In genomic region chr2:105476028-105476677, GRCm38 (mm10) we compare ENCODE assay signal across 12 mouse cellular contexts.
DNase-seq lines count a peak whose midpoint lies in the region; ATAC-seq lines count a peak whose summit lies in the region.
"Had no signal": no experiment of that assay in that cellular context is flagged by ENCODE, and none has a peak within 500 bp of the region (broad histone marks: within the 10 kb centered on the region; RNA-seq: fewer than 3 reads in every experiment).

No protein-coding gene starts in this region.

- H3K27ac ChIP-seq in kidney, embryonic 15.5 days = no peak overlapping the region
- no peak overlapping the region for H3K27ac ChIP-seq in midbrain, embryonic 13.5 days
- H3K27ac ChIP-seq: heart, embryonic 15.5 days; kidney, postnatal 0 days; left cerebral cortex, adult 2 months had no signal

- no peak overlapping the region for H3K4me2 ChIP-seq in kidney, embryonic 15.5 days
- H3K4me2 ChIP-seq in midbrain, embryonic 13.5 days (replicated peaks) = no peak overlapping the region
- H3K4me2 ChIP-seq: heart, embryonic 15.5 days had no signal

- H3K4me3 ChIP-seq in kidney, embryonic 15.5 days (replicated peaks) = no peak overlapping the region
- H3K4me3 ChIP-seq in midbrain, embryonic 13.5 days (replicated peaks) = no peak overlapping the region
- H3K4me3 ChIP-seq: heart, embryonic 15.5 days; left cerebral cortex, adult 2 months had no signal

- H3K36me3 ChIP-seq in kidney, embryonic 15.5 days = no peaks in the 10 kb centered on the region
- no peaks in the 10 kb centered on the region for H3K36me3 ChIP-seq in midbrain, embryonic 13.5 days
- H3K36me3 ChIP-seq: heart, embryonic 15.5 days had no signal

- no peak overlapping the region for H3K9ac ChIP-seq in kidney, embryonic 15.5 days
- H3K9ac ChIP-seq in midbrain, embryonic 13.5 days (replicated peaks) = no peak overlapping the region
- H3K9ac ChIP-seq: heart, embryonic 15.5 days had no signal

- no peaks in the 10 kb centered on the region for H3K9me3 ChIP-seq in kidney, embryonic 15.5 days (replicated peaks)
- no peaks in the 10 kb centered on the region for H3K9me3 ChIP-seq in midbrain, embryonic 13.5 days
- H3K9me3 ChIP-seq: heart, embryonic 15.5 days had no signal

- ATAC-seq in kidney, embryonic 15.5 days (replicated peaks; ENCODE audit: low FRiP score) = peak; percentile 58
- peak; percentile 48; the same call in 1 of the 2 replicates for ATAC-seq in midbrain, embryonic 13.5 days
- ATAC-seq in frontal cortex, adult (ENCODE audit: low TSS enrichment) = no peak

- WGBS in kidney, embryonic 15.5 days = 80% methylated on average over 7 of the region's 7 CpGs
- 79% methylated on average over 7 of the region's 7 CpGs for WGBS in midbrain, embryonic 13.5 days

- H3K27me3 ChIP-seq in kidney, embryonic 15.5 days = no peaks in the 10 kb centered on the region; the same call in 1 of the 2 replicates
- no peaks in the 10 kb centered on the region for H3K27me3 ChIP-seq in midbrain, embryonic 13.5 days
- H3K27me3 ChIP-seq: heart, embryonic 15.5 days had no signal

- peak; percentile 39 to 43 for DNase-seq in cerebellum, postnatal 10 days
- DNase-seq in cerebellum, adult 11-12 months = no peak
- no peak for DNase-seq in kidney, adult 9 months
- peak; percentile 21 for DNase-seq in ZHBTc4 (ENCODE audit: low read depth, low spot score)
- DNase-seq in frontal cortex, postnatal 25 days (ENCODE audit: low spot score in 2 of 2) = no peak
- DNase-seq: thymus, postnatal 36 days had no signal

- H3K4me1 ChIP-seq in kidney, embryonic 15.5 days = no peaks in the 10 kb centered on the region
- no peaks in the 10 kb centered on the region for H3K4me1 ChIP-seq in midbrain, embryonic 13.5 days (replicated peaks)
- H3K4me1 ChIP-seq: heart, embryonic 15.5 days had no signal

Comparison
In these comparisons a context has a peak if more than half of its experiments do, and no peak if none do; other contexts are left out.
1. DNase-seq: peak in cerebellum, postnatal 10 days (2 of 2) and ZHBTc4 (single experiment); none in cerebellum, adult 11-12 months (single experiment), kidney, adult 9 months (single experiment) and frontal cortex, postnatal 25 days (0 of 2).